8 mouse cellular contexts compared by ENCODE assay signal in the genomic region with DNA sequence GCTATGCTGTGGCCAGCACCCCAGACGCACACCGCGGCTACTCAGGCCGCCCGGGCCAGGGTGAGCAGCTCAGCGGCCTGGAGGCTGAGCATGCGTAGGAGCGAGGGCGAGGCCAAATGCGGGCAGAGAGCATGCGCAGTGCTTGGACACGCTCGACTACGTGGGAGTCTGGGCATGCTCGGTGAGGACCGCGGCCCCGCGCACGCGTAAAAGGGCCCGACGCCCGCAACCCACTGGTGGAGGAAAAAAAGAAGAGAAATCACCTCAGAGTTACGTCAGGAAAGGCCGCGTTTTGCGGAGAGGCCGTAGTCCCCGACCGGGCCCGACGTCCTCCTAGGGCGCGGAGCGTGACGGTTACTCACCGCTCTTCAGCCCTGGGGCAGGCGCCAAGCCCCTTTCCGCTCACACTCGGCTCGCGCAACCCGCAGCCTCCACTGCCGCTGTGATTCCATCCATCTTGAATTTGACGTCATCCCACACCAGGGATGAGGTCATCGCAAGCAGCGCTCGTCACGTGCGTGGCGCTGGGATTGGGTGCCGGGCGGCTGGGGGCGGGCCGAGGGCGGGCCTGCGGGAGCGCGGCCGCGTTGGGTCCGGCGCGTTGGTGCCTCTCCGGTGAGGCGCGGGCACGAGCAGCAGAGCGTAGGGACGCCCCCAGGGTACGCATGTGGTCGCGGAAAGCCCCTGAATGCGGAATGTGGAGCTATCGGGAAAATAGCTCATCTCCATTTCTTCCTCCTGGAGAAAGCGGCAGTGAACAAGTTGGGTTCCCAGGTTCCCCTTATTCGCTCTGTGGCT. TPM values are rescaled to one million over a fixed set of nuclear protein-coding genes. Genes with fewer than 3 reads are reported as not detected.
DNase-seq lines count a peak whose midpoint lies in the region; ATAC-seq and TF ChIP-seq lines count a peak whose summit lies in the region.

A gene (minus strand): TSS at position 448 of the 798 bp plus-strand sequence.
A gene (minus strand): TSS at position 472 of the 798 bp plus-strand sequence.

- peak; percentile 96 for ATAC-seq in frontal cortex, adult (ENCODE audit: low TSS enrichment)
- ATAC-seq in lung, postnatal 0 days = peak; percentile 98

- peak within 1 kb of the TSS; percentile 97 for H3K27ac ChIP-seq in hindbrain, embryonic 10.5 days
- peak within 1 kb of the TSS; percentile 95 for H3K27ac ChIP-seq in lung, postnatal 0 days (ENCODE audit: low read length)

- under 1% methylated on average over 78 of the region's 78 CpGs for WGBS in hindbrain, embryonic 10.5 days
- under 1% methylated on average over 77 of the region's 78 CpGs for WGBS in lung, postnatal 0 days

- peak within 1 kb of the TSS; percentile 93 for H3K4me2 ChIP-seq in lung, postnatal 0 days (replicated peaks; ENCODE audit: low read depth, low read length)

- no peaks in the 10 kb centered on the region for H3K27me3 ChIP-seq in hindbrain, embryonic 10.5 days (ENCODE audit: insufficient read depth, poor library complexity, severe bottlenecking)
- H3K27me3 ChIP-seq in lung, postnatal 0 days (replicated peaks; ENCODE audit: insufficient read depth, low read length) = no peaks in the 10 kb centered on the region

- no peak; the same call in 1 of the 2 replicates for TF ChIP-seq EP300 in lung, postnatal 0 days (IDR thresholded peaks at IDR 0.05)

- peak; percentile 9; the same call in 1 of the 2 replicates for TF ChIP-seq CTCF in lung, postnatal 0 days (IDR thresholded peaks at IDR 0.05)

- peak within 1 kb of the TSS; percentile 91 for H3K4me3 ChIP-seq in hindbrain, embryonic 10.5 days
- H3K4me3 ChIP-seq in lung, postnatal 0 days (ENCODE audit: low read depth, low read length) = peak within 1 kb of the TSS; percentile 80

- H3K4me1 ChIP-seq in hindbrain, embryonic 10.5 days (replicated peaks) = peaks cover 17% of the 10 kb centered on the region
- H3K4me1 ChIP-seq in lung, postnatal 0 days (ENCODE audit: insufficient read depth, low read depth, low read length) = no peaks in the 10 kb centered on the region

- peak; percentile 79 for DNase-seq in MEL-GATA-1-ER (ENCODE audit: extremely low read depth, low read depth)
- peak; percentile 98 for DNase-seq in cerebellum, adult 8-10 months
- peak; percentile 96 for DNase-seq in hindbrain, embryonic 10.5 days (ENCODE audit: low spot score)
- DNase-seq in layer of hippocampus, adult 9-11 months = peak; percentile 98
- DNase-seq in lung, postnatal 0 days (ENCODE audit: low spot score) = peak; percentile 98
- DNase-seq in ovary, postnatal 14 days (ENCODE audit: low spot score) = peak; percentile 95
- DNase-seq in thymus, postnatal 14 days = peak; percentile 95

- H3K36me3 ChIP-seq in hindbrain, embryonic 10.5 days = 0 out of 2 replicates have a peak, but pooled peaks cover 11% of the 10 kb centered on the region
- H3K36me3 ChIP-seq in lung, postnatal 0 days (ENCODE audit: insufficient read depth, low read length) = no peaks in the 10 kb centered on the region

- H3K9me3 ChIP-seq in hindbrain, embryonic 10.5 days = no peaks in the 10 kb centered on the region
- no peaks in the 10 kb centered on the region for H3K9me3 ChIP-seq in lung, postnatal 0 days (ENCODE audit: low read length)

- peak within 1 kb of the TSS; percentile 85 for H3K9ac ChIP-seq in lung, postnatal 0 days (replicated peaks; ENCODE audit: low read depth)

RNA-seq across cellular contexts. Expression of the first gene that starts in this region (rescaled TPM):
- 13.6 and 17.0 TPM in 2 replicates for polyA plus RNA-seq in hindbrain, embryonic 10.5 days (2016; fragmentation: Nextera tagmentation; extraction: Ambion mirVana)
- polyA plus RNA-seq in lung, postnatal 0 days (2015; fragmentation: Nextera tagmentation; extraction: Ambion mirVana) = 15.0 and 16.5 TPM in 2 replicates

RNA-seq across cellular contexts. Expression of the second gene that starts in this region (rescaled TPM):
- polyA plus RNA-seq in hindbrain, embryonic 10.5 days (2016; fragmentation: Nextera tagmentation; extraction: Ambion mirVana) = 13.1 and 14.0 TPM in 2 replicates
- 6.1 and 7.0 TPM in 2 replicates for polyA plus RNA-seq in lung, postnatal 0 days (2015; fragmentation: Nextera tagmentation; extraction: Ambion mirVana)

Comparison
In these comparisons a context has a peak if more than half of its experiments do, and no peak if none do; other contexts are left out.
1. Peak in every context shown above with its lines: DNase-seq, ATAC-seq, H3K4me3 ChIP-seq and H3K27ac ChIP-seq.